Mouse (Mus musculus) stomach, embryonic 15.5 days (tissue): ENCODE results near the gene Ccdc50. TPM values are rescaled to one million over a fixed set of nuclear protein-coding genes. Genes with fewer than 3 reads are reported as not detected.

ENCODE experiments used
- ATAC-seq: fragments of 200-750 bp; cut with Nextera tagmentation; 2 replicates; pipeline ENCODE4 v1.8.0; 2017; ENCODE audit warnings: low read depth, moderate number of reproducible peaks, moderate TSS enrichment; ENCODE audit not compliant: insufficient read depth, low FRiP score
- H3K27ac ChIP-seq: fragments of 300-500 bp; sonication (generic); 2 replicates; pipeline ENCODE4 v1.5.1; 2015; ENCODE audit warnings: mild to moderate bottlenecking, inconsistent platforms
- H3K27me3 ChIP-seq: fragments of 300-500 bp; sonication (generic); replicated peaks from 2 replicates; pipeline ENCODE4 v1.6.1; 2015; ENCODE audit warnings: inconsistent platforms
- H3K36me3 ChIP-seq: fragments of 300-500 bp; sonication (generic); 2 replicates; pipeline ENCODE4 v1.6.1; 2015; ENCODE audit warnings: inconsistent platforms
- H3K4me1 ChIP-seq: fragments of 300-500 bp; sonication (generic); 2 replicates; pipeline ENCODE4 v1.6.1; 2015; ENCODE audit warnings: inconsistent platforms
- H3K4me2 ChIP-seq: fragments of 300-500 bp; sonication (generic); 2 replicates; pipeline ENCODE4 v1.6.1; 2015; ENCODE audit warnings: mild to moderate bottlenecking, inconsistent platforms
- H3K4me3 ChIP-seq: fragments of 300-500 bp; sonication (generic); replicated peaks from 2 replicates; pipeline ENCODE4 v1.5.1; 2015; ENCODE audit warnings: inconsistent platforms
- H3K9ac ChIP-seq: fragments of 300-500 bp; sonication (generic); 2 replicates; pipeline ENCODE4 v1.6.1; 2015; ENCODE audit warnings: inconsistent platforms
- H3K9me3 ChIP-seq: fragments of 300-500 bp; sonication (generic); 2 replicates; pipeline ENCODE4 v1.6.1; 2016; ENCODE audit warnings: inconsistent platforms
- WGBS: fragments of 180-500 bp; shearing (Covaris S2); methylation state at CpG from one replicate; pipeline ENCODE4 v1.1.7; 2015; 5-methylcytosine and 5-hydroxymethylcytosine counted together
- polyA plus RNA-seq: library from polyadenylated mRNA; unstranded; fragments of >200 nt; fragmentation: Nextera tagmentation; extraction: Ambion mirVana; gene quantifications from 2 replicates; pipeline ENCODE4 v1.2.1, GENCODE M21; 2015

The Ccdc50 gene
- 41.1 and 43.0 TPM in 2 replicates for polyA plus RNA-seq

- ATAC-seq, result peak; percentile 93
- Histone ChIP-seq H3K9ac (peak within 1 kb of the TSS; percentile 73), H3K27me3 (no peaks in the 10 kb centered on the region), H3K4me2 (peak within 1 kb of the TSS; percentile 67), H3K4me3 (peak within 1 kb of the TSS; percentile 68), H3K36me3 (no peaks in the 10 kb centered on the region), H3K27ac (peak within 1 kb of the TSS; percentile 93), H3K4me1 (peaks cover 6% of the 10 kb centered on the region; the same call in 1 of the 2 replicates), H3K9me3 (no peaks in the 10 kb centered on the region)
- under 1% methylated on average over 51 of the region's 69 CpGs for WGBS
These were observed at the start of gene Ccdc50 for GRCm38 (mm10) chr16:27388761-27389451. Gene Ccdc50, plus strand, starts transcription at chr16:27388869.

DNA sequence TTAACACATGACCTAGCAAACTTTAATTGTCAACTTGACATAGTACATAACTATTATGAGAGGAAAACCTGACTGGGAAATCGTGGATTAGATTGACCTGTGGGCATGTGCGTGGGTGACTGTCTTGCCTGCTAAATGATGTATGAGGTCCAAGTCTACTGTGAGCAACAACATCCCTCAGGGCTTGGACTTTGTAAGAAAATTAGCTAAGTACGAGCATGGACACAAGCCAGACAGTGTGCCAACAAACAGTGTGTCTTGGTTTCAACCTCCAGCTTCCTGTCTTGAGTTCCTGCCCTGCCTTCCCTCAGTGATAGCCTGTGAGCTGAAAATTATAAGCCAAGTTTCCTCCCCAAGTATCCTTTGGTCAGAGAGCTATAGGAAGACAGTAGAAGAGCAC is 41.1 kb upstream of the Ccdc50 start:
- Histone ChIP-seq H3K4me3 (no peak overlapping the region), H3K36me3 (no peaks in the 10 kb centered on the region), H3K9ac (no peak overlapping the region), H3K4me2 (no peak overlapping the region), H3K27me3 (no peaks in the 10 kb centered on the region), H3K4me1 (no peaks in the 10 kb centered on the region), H3K27ac (no peak overlapping the region), H3K9me3 (no peaks in the 10 kb centered on the region)
- no peak for ATAC-seq
- 69% methylated on average over 3 of the region's 3 CpGs for WGBS

- H3K27me3 ChIP-seq, result no peaks in the 10 kb centered on the region
- WGBS, result 66% methylated on average over 1 of the region's 1 CpGs
- no peak overlapping the region for H3K9ac ChIP-seq
- ATAC-seq, result no peak
- H3K36me3 ChIP-seq, result no peaks in the 10 kb centered on the region
- no peaks in the 10 kb centered on the region for H3K9me3 ChIP-seq
- H3K4me3 ChIP-seq, result no peak overlapping the region
- no peaks in the 10 kb centered on the region for H3K4me1 ChIP-seq
- no peak overlapping the region for H3K27ac ChIP-seq
- no peak overlapping the region for H3K4me2 ChIP-seq
These were observed 40.3 kb upstream of the Ccdc50 start for GRCm38 (mm10) chr16:27348359-27348758.

GRCm38 (mm10) chr16:27349235-27349634 is 39.4 kb upstream of the Ccdc50 start:
- Histone ChIP-seq H3K27ac (no peak overlapping the region), H3K9me3 (no peaks in the 10 kb centered on the region), H3K4me2 (no peak overlapping the region), H3K36me3 (no peaks in the 10 kb centered on the region), H3K27me3 (no peaks in the 10 kb centered on the region), H3K9ac (no peak overlapping the region), H3K4me3 (no peak overlapping the region), H3K4me1 (no peaks in the 10 kb centered on the region)
- no peak for ATAC-seq
- 94% methylated on average over 2 of the region's 2 CpGs for WGBS

GRCm38 (mm10) chr16:27349878-27350532 is 38.7 kb upstream of the Ccdc50 start:
- Histone ChIP-seq H3K9ac (no peak overlapping the region), H3K9me3 (no peaks in the 10 kb centered on the region), H3K4me2 (no peak overlapping the region), H3K4me3 (no peak overlapping the region), H3K27me3 (no peaks in the 10 kb centered on the region), H3K27ac (no peak overlapping the region), H3K36me3 (no peaks in the 10 kb centered on the region), H3K4me1 (no peaks in the 10 kb centered on the region)
- no peak for ATAC-seq
- 86% methylated on average over 7 of the region's 7 CpGs for WGBS

DNA sequence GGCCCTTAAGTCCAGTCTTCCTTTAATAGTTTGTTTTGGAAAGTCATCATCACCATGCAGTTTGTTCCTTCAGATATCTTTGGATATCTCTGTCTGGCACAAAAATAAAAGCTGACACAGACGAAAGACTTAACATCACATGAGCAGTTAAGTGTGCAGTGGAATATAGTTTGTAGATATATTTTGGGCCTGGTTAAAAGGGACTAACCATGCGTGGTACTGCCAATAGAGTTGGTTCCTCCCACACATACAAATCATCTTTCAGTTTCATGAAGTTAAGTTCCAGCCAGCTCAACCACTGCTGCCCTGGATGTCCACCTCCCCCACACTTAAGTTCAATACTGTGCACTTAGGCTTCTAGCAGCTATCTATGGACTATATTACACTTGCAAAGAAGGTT is 34.2 kb upstream of the Ccdc50 start:
- Histone ChIP-seq H3K4me1 (no peaks in the 10 kb centered on the region), H3K4me3 (no peak overlapping the region), H3K27ac (no peak overlapping the region), H3K9ac (no peak overlapping the region), H3K36me3 (no peaks in the 10 kb centered on the region), H3K4me2 (no peak overlapping the region), H3K27me3 (no peaks in the 10 kb centered on the region), H3K9me3 (no peaks in the 10 kb centered on the region)
- no peak for ATAC-seq
- WGBS, result 67% methylated on average over 2 of the region's 2 CpGs

- WGBS, result 84% methylated on average over 1 of the region's 1 CpGs
- no peak for ATAC-seq
These were observed 28.6 kb upstream of the Ccdc50 start for GRCm38 (mm10) chr16:27360059-27360458.

DNA sequence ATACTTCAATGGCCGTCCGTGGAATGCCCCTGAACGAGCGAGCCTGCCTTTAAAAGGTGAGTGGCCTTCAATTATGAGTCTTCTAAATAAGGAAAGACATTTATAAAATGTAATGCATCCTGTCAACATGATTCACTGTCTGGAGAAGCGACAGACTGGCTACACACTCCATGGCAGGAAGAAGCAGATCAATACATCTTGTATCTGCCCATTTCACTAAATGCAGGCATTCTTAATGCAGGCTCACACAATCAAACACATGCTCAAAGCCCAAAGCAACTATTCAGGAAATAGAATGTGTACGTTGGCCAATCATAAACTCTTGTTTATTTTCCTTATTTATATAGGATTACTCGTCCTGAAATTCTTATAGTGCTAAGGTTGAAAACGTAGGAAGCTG is 18.5 kb upstream of the Ccdc50 start, which contains the start of gene Uts2b:
Gene Uts2b, minus strand, starts transcription at position 49 of the 400 bp plus-strand sequence.
- no peak within 1 kb of the TSS for H3K4me2 ChIP-seq
- 56% methylated on average over 8 of the region's 8 CpGs for WGBS
- ATAC-seq, result no peak

More at GRCm38 (mm10) chr16:27360059-27360458, 28.6 kb upstream of the Ccdc50 start:
- no peaks in the 10 kb centered on the region for H3K36me3 ChIP-seq
- no peaks in the 10 kb centered on the region for H3K27me3 ChIP-seq
- no peak overlapping the region for H3K4me3 ChIP-seq
- H3K9ac ChIP-seq, result no peak overlapping the region
- H3K27ac ChIP-seq, result no peak overlapping the region
- no peak overlapping the region for H3K4me2 ChIP-seq
- no peaks in the 10 kb centered on the region for H3K4me1 ChIP-seq
- no peaks in the 10 kb centered on the region for H3K9me3 ChIP-seq

GRCm38 (mm10) chr16:27370700-27371099 is 18.0 kb upstream of the Ccdc50 start:
- Histone ChIP-seq H3K9ac (no peak overlapping the region), H3K4me3 (no peak overlapping the region), H3K36me3 (no peaks in the 10 kb centered on the region), H3K9me3 (no peaks in the 10 kb centered on the region), H3K27me3 (no peaks in the 10 kb centered on the region), H3K27ac (no peak overlapping the region), H3K4me1 (no peaks in the 10 kb centered on the region), H3K4me2 (no peak overlapping the region)
- no peak for ATAC-seq
- 75% methylated on average over 2 of the region's 2 CpGs for WGBS

More for the DNA sequence above, 18.5 kb upstream of the Ccdc50 start, which contains the start of gene Uts2b:
- H3K9me3 ChIP-seq, result no peaks in the 10 kb centered on the region
- no peaks in the 10 kb centered on the region for H3K4me1 ChIP-seq
- H3K9ac ChIP-seq, result no peak within 1 kb of the TSS
- no peak within 1 kb of the TSS for H3K4me3 ChIP-seq
- H3K36me3 ChIP-seq, result no peaks in the 10 kb centered on the region
- no peak within 1 kb of the TSS for H3K27ac ChIP-seq
- no peaks in the 10 kb centered on the region for H3K27me3 ChIP-seq

DNA sequence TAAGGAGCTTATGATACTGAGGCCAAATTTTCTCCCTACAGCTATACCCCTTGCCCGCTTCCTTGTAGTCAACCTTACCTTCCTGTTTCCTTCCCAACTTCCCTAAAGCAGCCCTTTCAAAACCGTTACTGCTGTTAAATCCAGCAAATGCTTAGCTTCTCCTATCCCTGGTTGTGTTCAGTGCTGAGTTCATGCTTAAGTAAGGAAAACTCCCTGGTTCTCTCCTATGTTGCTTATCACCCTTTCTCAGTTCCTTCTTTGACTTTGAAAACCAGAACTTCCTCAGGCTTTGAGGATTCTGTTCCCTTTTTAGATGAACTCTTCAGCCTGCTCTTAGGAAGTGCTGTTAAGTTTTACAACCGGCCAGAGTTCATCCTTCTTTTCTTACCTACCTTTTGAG is 14.5 kb upstream of the Ccdc50 start:
- H3K9me3 ChIP-seq, result no peaks in the 10 kb centered on the region
- H3K27ac ChIP-seq, result no peak overlapping the region
- ATAC-seq, result no peak
- H3K27me3 ChIP-seq, result no peaks in the 10 kb centered on the region
- no peak overlapping the region for H3K4me2 ChIP-seq
- H3K36me3 ChIP-seq, result no peaks in the 10 kb centered on the region
- no peak overlapping the region for H3K4me3 ChIP-seq
- no peaks in the 10 kb centered on the region for H3K4me1 ChIP-seq
- H3K9ac ChIP-seq, result no peak overlapping the region
- WGBS, result 68% methylated on average over 3 of the region's 3 CpGs

- Histone ChIP-seq H3K9ac (no peak overlapping the region), H3K27me3 (no peaks in the 10 kb centered on the region), H3K4me1 (no peaks in the 10 kb centered on the region), H3K27ac (no peak overlapping the region), H3K4me2 (no peak overlapping the region), H3K4me3 (no peak overlapping the region), H3K9me3 (no peaks in the 10 kb centered on the region), H3K36me3 (no peaks in the 10 kb centered on the region)
- ATAC-seq, result peak; percentile 27; the same call in 1 of the 2 replicates
- 74% methylated on average over 2 of the region's 2 CpGs for WGBS
These were observed 13.4 kb upstream of the Ccdc50 start for GRCm38 (mm10) chr16:27375318-27375717.

GRCm38 (mm10) chr16:27376556-27376955 is 12.1 kb upstream of the Ccdc50 start:
- ATAC-seq, result no peak
- Histone ChIP-seq H3K4me2 (no peak overlapping the region), H3K4me3 (no peak overlapping the region), H3K27ac (no peak overlapping the region), H3K36me3 (no peaks in the 10 kb centered on the region), H3K9me3 (no peaks in the 10 kb centered on the region), H3K9ac (no peak overlapping the region), H3K4me1 (no peaks in the 10 kb centered on the region), H3K27me3 (no peaks in the 10 kb centered on the region)
